Mouse (Mus musculus): ENCODE results near the gene Sqor. TPM values are rescaled to one million over a fixed set of nuclear protein-coding genes. Genes with fewer than 3 reads are reported as not detected.

Sqor gene
- total RNA-seq, 2 experiments from 2014 or later, result 3.6 to 4.9 TPM

Other genes starting within 250 kb of the Sqor start
- gene Gatm, start 153.9 kb upstream of the Sqor start, total RNA-seq (2021), result 10 to 100 TPM; 64.7 to 71.5 TPM
- gene AA467197, start 128.3 kb upstream of the Sqor start, total RNA-seq (2021), result under 1 TPM in 1 of 2 experiments, not detected in 1; 0.99 TPM
- 10 to 100 TPM; 37.6 to 38.7 TPM for gene Slc30a4, start 62.6 kb upstream of the Sqor start, total RNA-seq (2021)
- gene Bloc1s6, start 26.7 kb upstream of the Sqor start, total RNA-seq (2021), result 10 to 100 TPM; 41.7 to 44.0 TPM

All from left cerebral cortex, postnatal 10 days (tissue).